Mouse (Mus musculus) stomach, embryonic 16.5 days (tissue): ENCODE results near the gene Spc24. TPM values are rescaled to one million over a fixed set of nuclear protein-coding genes. Genes with fewer than 3 reads are reported as not detected.
A peak's percentile ranks its signal among the peaks of the same experiment; 100 is the strongest.
"Not testable (repeated sequence)": the region's sequence is repeated elsewhere in the genome, so short reads cannot be mapped to it uniquely, and the experiment has no call there.

ENCODE experiments used
- ATAC-seq: fragments of 200-750 bp; cut with Nextera tagmentation; 2 replicates; pipeline ENCODE4 v1.8.0; 2017; ENCODE audit warnings: moderate number of reproducible peaks, moderate TSS enrichment; ENCODE audit not compliant: insufficient read depth, low FRiP score
- H3K27ac ChIP-seq: fragments of 300-500 bp; sonication (generic); 2 replicates; pipeline ENCODE4 v1.5.1; 2014; ENCODE audit warnings: low read length
- H3K27me3 ChIP-seq: fragments of 300-500 bp; sonication (generic); 2 replicates; pipeline ENCODE4 v1.6.1; 2014; ENCODE audit warnings: low read length, control low read depth, mixed read lengths; ENCODE audit not compliant: control insufficient read depth, insufficient read depth
- H3K36me3 ChIP-seq: fragments of 300-500 bp; sonication (generic); 2 replicates; pipeline ENCODE4 v1.6.1; 2014; ENCODE audit warnings: low read length; ENCODE audit not compliant: control insufficient read depth, insufficient read depth
- H3K4me1 ChIP-seq: fragments of 300-500 bp; sonication (generic); 2 replicates; pipeline ENCODE4 v1.6.1; 2014; ENCODE audit warnings: low read length, control low read depth, mixed read lengths; ENCODE audit not compliant: control insufficient read depth, insufficient read depth
- H3K4me2 ChIP-seq: fragments of 300-500 bp; sonication (generic); 2 replicates; pipeline ENCODE4 v1.6.1; 2014; ENCODE audit warnings: low read depth, low read length, mixed read lengths
- H3K4me3 ChIP-seq: fragments of 300-500 bp; sonication (generic); replicated peaks from 2 replicates; pipeline ENCODE4 v1.5.1; 2014; ENCODE audit warnings: mild to moderate bottlenecking, low read length
- H3K9ac ChIP-seq: fragments of 300-500 bp; sonication (generic); 2 replicates; pipeline ENCODE4 v1.6.1; 2014; ENCODE audit warnings: low read length
- H3K9me3 ChIP-seq: fragments of 300-500 bp; sonication (generic); replicated peaks from 2 replicates; pipeline ENCODE4 v1.6.1; 2016; ENCODE audit warnings: low read length, control low read depth; ENCODE audit not compliant: control insufficient read depth
- WGBS: fragments of 180-500 bp; shearing (Covaris S2); extraction: QIAGEN DNeasy Blood & Tissue Kit; methylation state at CpG from one replicate; pipeline ENCODE4 v1.1.7; 2014; 5-methylcytosine and 5-hydroxymethylcytosine counted together
- polyA plus RNA-seq: library from polyadenylated mRNA; unstranded; fragments of >200 nt; fragmentation: Nextera tagmentation; extraction: Ambion mirVana; gene quantifications from 2 replicates; pipeline ENCODE4 v1.2.1, GENCODE M21; 2015

The Spc24 gene
- polyA plus RNA-seq, 1 experiment from 2014 or later = 87.5 TPM

GRCm38 (mm10) chr9:21773396-21773795, 13.3 kb upstream of the Spc24 start:
- H3K9ac ChIP-seq, H3K4me2 ChIP-seq, H3K27me3 ChIP-seq, H3K9me3 ChIP-seq, H3K4me3 ChIP-seq, H3K27ac ChIP-seq, ATAC-seq: not testable (repeated sequence)
- Histone ChIP-seq H3K4me1 (peaks cover 12% of the 10 kb centered on the region), H3K36me3 (peaks cover 26% of the 10 kb centered on the region)
- WGBS = 79% methylated on average over 5 of the region's 5 CpGs

- H3K27ac ChIP-seq = peak overlapping the region; percentile 85; the same call in 1 of the 2 replicates
- peaks cover 6% of the 10 kb centered on the region; the same call in 1 of the 2 replicates for H3K36me3 ChIP-seq
- H3K9ac ChIP-seq = peak overlapping the region; percentile 39
- 73% methylated on average over 26 of the region's 26 CpGs for WGBS
- H3K9me3 ChIP-seq = no peaks in the 10 kb centered on the region
- no peaks in the 10 kb centered on the region for H3K27me3 ChIP-seq
- no peak overlapping the region for H3K4me2 ChIP-seq
- peaks cover 12% of the 10 kb centered on the region for H3K4me1 ChIP-seq
- 0 out of 2 replicates have a peak, but pooled peaks have one; percentile 8 for ATAC-seq
- H3K4me3 ChIP-seq = no peak overlapping the region
Measured at GRCm38 (mm10) chr9:21769558-21770183, 9.6 kb upstream of the Spc24 start.

DNA sequence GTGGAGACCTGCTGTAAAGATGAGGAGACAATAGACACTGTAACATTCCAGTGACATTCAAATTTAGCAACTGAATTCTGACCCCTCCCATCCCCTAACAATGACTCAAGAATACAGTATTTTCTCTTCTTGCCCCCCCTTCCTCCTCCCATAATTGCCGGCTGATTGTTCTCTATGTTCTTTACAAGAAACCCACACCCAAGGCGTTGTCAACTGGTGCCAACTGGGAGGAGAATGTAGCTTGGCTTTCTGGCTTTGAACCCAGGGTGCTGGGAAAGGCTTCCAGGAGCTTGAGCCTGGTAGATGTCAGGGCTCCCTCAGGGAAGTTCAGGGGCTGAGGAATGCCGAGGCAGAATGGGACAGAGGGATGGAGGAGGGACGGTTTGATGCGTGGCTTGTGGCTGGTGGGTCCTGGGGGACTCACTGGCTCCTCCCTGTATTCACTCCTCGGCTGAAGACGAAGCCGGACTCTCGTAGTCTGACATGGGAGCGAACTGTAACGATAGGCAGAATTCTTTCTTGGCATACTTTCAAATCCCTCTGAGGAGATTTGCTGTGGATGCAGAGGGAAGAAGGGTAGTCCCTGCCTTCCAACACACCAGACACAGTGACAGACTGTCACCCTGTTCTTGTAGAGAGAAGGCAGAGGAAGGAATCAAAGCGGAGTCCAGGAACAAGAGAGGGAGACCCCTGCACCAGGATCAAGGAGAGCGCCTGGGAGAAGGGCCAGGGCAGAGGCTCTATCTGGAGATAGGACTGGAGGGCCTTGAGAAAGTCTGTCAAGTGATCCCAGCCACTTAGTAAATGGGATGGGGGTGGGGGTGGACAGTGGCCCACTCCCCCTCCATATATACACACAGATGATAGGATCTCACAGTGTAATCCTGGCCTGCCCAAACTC, 8.7 kb upstream of the Spc24 start:
- ATAC-seq = peak; percentile 73; the same call in 1 of the 2 replicates
- peak overlapping the region; percentile 85 for H3K27ac ChIP-seq
- H3K9me3 ChIP-seq = no peaks in the 10 kb centered on the region
- no peak overlapping the region for H3K4me3 ChIP-seq
- 44% methylated on average over 13 of the region's 13 CpGs for WGBS
- H3K27me3 ChIP-seq = no peaks in the 10 kb centered on the region
- peaks cover 12% of the 10 kb centered on the region for H3K4me1 ChIP-seq
- peak overlapping the region; percentile 43; the same call in 1 of the 2 replicates for H3K9ac ChIP-seq
- H3K36me3 ChIP-seq = peaks cover 6% of the 10 kb centered on the region; the same call in 1 of the 2 replicates
- no peak overlapping the region for H3K4me2 ChIP-seq

GRCm38 (mm10) chr9:21767896-21768295, 7.8 kb upstream of the Spc24 start:
- ATAC-seq = peak; percentile 43; the same call in 1 of the 2 replicates
- 70% methylated on average over 11 of the region's 11 CpGs for WGBS
- Histone ChIP-seq H3K27ac (peak overlapping the region; percentile 85), H3K27me3 (no peaks in the 10 kb centered on the region), H3K4me2 (no peak overlapping the region), H3K9me3 (no peaks in the 10 kb centered on the region), H3K9ac (no peak overlapping the region), H3K4me1 (peaks cover 12% of the 10 kb centered on the region), H3K4me3 (no peak overlapping the region), H3K36me3 (peaks cover 6% of the 10 kb centered on the region; the same call in 1 of the 2 replicates)

DNA sequence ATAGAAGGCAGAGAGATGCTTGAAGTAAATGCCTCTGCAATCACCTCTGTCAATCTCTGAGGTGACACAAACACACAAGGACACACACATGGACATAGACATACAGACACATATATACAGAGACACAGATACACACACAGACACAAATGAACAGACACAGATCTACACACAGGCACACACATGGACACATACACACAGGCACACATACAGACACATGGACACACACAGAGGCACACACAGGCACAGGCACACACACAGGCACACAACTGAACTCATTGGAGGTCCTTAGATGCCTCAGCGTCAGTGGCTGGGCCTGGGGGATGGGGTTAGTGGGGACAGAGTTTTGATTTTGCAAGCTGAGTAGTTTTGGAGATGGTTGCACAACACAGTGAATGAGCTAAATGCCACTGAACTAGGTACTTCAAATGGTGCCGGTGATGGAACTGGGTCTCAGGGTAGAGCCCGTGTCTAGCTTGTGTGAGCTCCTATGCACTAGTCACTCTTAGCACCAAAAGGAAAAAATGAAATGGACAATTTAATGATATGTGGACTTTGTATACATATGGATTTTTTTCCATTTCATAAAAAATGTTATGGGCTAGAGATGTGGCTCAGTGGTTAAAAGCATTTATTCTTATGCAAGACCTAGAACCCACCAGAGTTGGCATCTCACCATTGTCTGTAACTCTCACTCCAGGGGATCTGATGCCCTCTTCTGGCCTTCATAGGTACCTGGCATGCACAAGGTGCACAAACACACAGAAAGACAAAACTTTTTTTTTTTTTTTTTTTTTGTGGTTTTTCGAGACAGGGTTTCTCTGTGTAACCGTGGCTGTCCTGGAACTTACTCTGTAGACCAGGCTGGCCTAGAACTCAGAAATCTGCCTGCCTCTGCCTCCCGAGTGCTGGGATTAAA, 4.2 kb upstream of the Spc24 start:
- ATAC-seq = no peak
- no peak overlapping the region for H3K27ac ChIP-seq
- H3K9ac ChIP-seq = no peak overlapping the region
- no peaks in the 10 kb centered on the region for H3K27me3 ChIP-seq
- peaks cover 15% of the 10 kb centered on the region for H3K4me1 ChIP-seq
- no peaks in the 10 kb centered on the region for H3K9me3 ChIP-seq
- WGBS = 90% methylated on average over 6 of the region's 6 CpGs
- H3K36me3 ChIP-seq = no peaks in the 10 kb centered on the region
- no peak overlapping the region for H3K4me3 ChIP-seq
- no peak overlapping the region for H3K4me2 ChIP-seq

GRCm38 (mm10) chr9:21762135-21762534, 2.0 kb upstream of the Spc24 start:
- ATAC-seq = no peak
- H3K36me3 ChIP-seq = peaks cover 5% of the 10 kb centered on the region; the same call in 1 of the 2 replicates
- no peak overlapping the region; the same call in 1 of the 2 replicates for H3K27ac ChIP-seq

GRCm38 (mm10) chr9:21759718-21760117, 385 bp downstream of the Spc24 start:
- Histone ChIP-seq H3K4me2 (peak overlapping the region; percentile 89), H3K4me3 (peak overlapping the region; percentile 89), H3K27ac (peak overlapping the region; percentile 66; the same call in 1 of the 2 replicates), H3K27me3 (no peaks in the 10 kb centered on the region), H3K4me1 (0 out of 2 replicates have a peak, but pooled peaks cover 15% of the 10 kb centered on the region), H3K9me3 (no peaks in the 10 kb centered on the region), H3K36me3 (peaks cover 12% of the 10 kb centered on the region; the same call in 1 of the 2 replicates), H3K9ac (peak overlapping the region; percentile 90)
- under 1% methylated on average over 20 of the region's 20 CpGs for WGBS
- no peak for ATAC-seq

More at GRCm38 (mm10) chr9:21762135-21762534, 2.0 kb upstream of the Spc24 start:
- Histone ChIP-seq H3K4me1 (0 out of 2 replicates have a peak, but pooled peaks cover 15% of the 10 kb centered on the region), H3K4me2 (no peak overlapping the region), H3K9ac (no peak overlapping the region; the same call in 1 of the 2 replicates), H3K9me3 (no peaks in the 10 kb centered on the region), H3K4me3 (no peak overlapping the region), H3K27me3 (no peaks in the 10 kb centered on the region)
